Mouse (Mus musculus): ENCODE measurements around the gene Plxna2.

GRCm38 (mm10) chr1:194651987-194652386, 34.0 kb downstream of the Plxna2 start:
- TF ChIP-seq CTCF (IDR thresholded peaks at IDR 0.05; ENCODE audit: low read depth) (no peak), EP300 (IDR thresholded peaks at IDR 0.05; ENCODE audit: low read depth) (no peak)
